Comparison of ENCODE assay signal across 13 mouse cellular contexts in genomic region chr16:4651624-4652023, GRCm38 (mm10). TPM values are rescaled to one million over a fixed set of nuclear protein-coding genes. Genes with fewer than 3 reads are reported as not detected.
DNase-seq lines count a peak whose midpoint lies in the region; ATAC-seq and TF ChIP-seq lines count a peak whose summit lies in the region.
"Had no signal": no experiment of that assay in that cellular context is flagged by ENCODE, and none has a peak within 500 bp of the region (broad histone marks: within the 10 kb centered on the region; RNA-seq: fewer than 3 reads in every experiment).

No protein-coding gene starts in this region.

- no peak overlapping the region for H3K4me3 ChIP-seq in heart, adult 2 months
- no peak overlapping the region for H3K4me3 ChIP-seq in lung, embryonic 14.5 days (ENCODE audit: low read depth, low read length)
- no peak overlapping the region for H3K4me3 ChIP-seq in embryonic facial prominence, embryonic 11.5 days (ENCODE audit: low read depth, low read length)
- H3K4me3 ChIP-seq in limb, embryonic 15.5 days, result no peak overlapping the region

- peaks cover 3% of the 10 kb centered on the region for H3K79me2 ChIP-seq in heart, adult 2 months (replicated peaks; ENCODE audit: control insufficient read depth, insufficient read depth, low read length)

- intact Hi-C loops in heart, adult 2 months (cut with DNase I), result no loop called here

- no peak for TF ChIP-seq POLR2A in heart, adult 2 months (IDR thresholded peaks at IDR 0.05; ENCODE audit: insufficient read depth, low read depth, low read length)

- no peaks in the 10 kb centered on the region for H3K27me3 ChIP-seq in heart, adult 2 months (ENCODE audit: control insufficient read depth, insufficient read depth, low read length)
- H3K27me3 ChIP-seq in lung, embryonic 14.5 days (ENCODE audit: insufficient read depth, low read length), result no peaks in the 10 kb centered on the region
- H3K27me3 ChIP-seq in embryonic facial prominence, embryonic 11.5 days (ENCODE audit: control insufficient read depth, insufficient read depth, low read length), result no peaks in the 10 kb centered on the region
- H3K27me3 ChIP-seq in limb, embryonic 15.5 days, result no peaks in the 10 kb centered on the region
- H3K27me3 ChIP-seq: CH12.LX had no signal

- TF ChIP-seq EP300 in heart, adult 2 months (IDR thresholded peaks at IDR 0.05; ENCODE audit: insufficient read depth, low read depth, low read length), result no peak

- H3K9ac ChIP-seq in heart, adult 2 months (ENCODE audit: low read depth, low read length), result no peak overlapping the region
- H3K9ac ChIP-seq in lung, embryonic 14.5 days, result no peak overlapping the region
- H3K9ac ChIP-seq in embryonic facial prominence, embryonic 11.5 days (replicated peaks; ENCODE audit: low read length), result no peak overlapping the region
- no peak overlapping the region for H3K9ac ChIP-seq in limb, embryonic 15.5 days
- H3K9ac ChIP-seq: liver, embryonic 14.5 days had no signal

- no peak for TF ChIP-seq CTCF in heart, adult 2 months (IDR thresholded peaks at IDR 0.05)
- TF ChIP-seq CTCF in lung, embryonic 14.5 days (IDR thresholded peaks at IDR 0.05; ENCODE audit: low read depth), result no peak

- peak overlapping the region; percentile 45 for H3K27ac ChIP-seq in heart, adult 2 months
- peak overlapping the region; percentile 65 for H3K27ac ChIP-seq in lung, embryonic 14.5 days (ENCODE audit: low read depth)
- H3K27ac ChIP-seq in embryonic facial prominence, embryonic 11.5 days (replicated peaks; ENCODE audit: low read depth, low read length), result peak overlapping the region; percentile 93
- peak overlapping the region; percentile 91 for H3K27ac ChIP-seq in limb, embryonic 15.5 days
- H3K27ac ChIP-seq: liver, embryonic 14.5 days had no signal

- DNase-seq in heart, adult 2 months, result no peak
- DNase-seq in heart, adult 9 months (ENCODE audit: low spot score in 2 of 2), result no peak
- peak; percentile 32 for DNase-seq in lung, embryonic 14.5 days
- no peak for DNase-seq in lung, postnatal 36 days
- peak; percentile 93 for DNase-seq in embryonic facial prominence, embryonic 11.5 days (ENCODE audit: low spot score)
- DNase-seq in cerebellum, postnatal 36 days, result no peak
- DNase-seq in thymus, postnatal 10 days (ENCODE audit: low spot score in 2 of 2), result no peak
- DNase-seq: cerebellum, adult 9-10 months; kidney, postnatal 36 days; thymus, postnatal 4 days had no signal

- H3K4me1 ChIP-seq in heart, adult 2 months (ENCODE audit: control insufficient read depth, insufficient read depth, low read length), result peaks cover 19% of the 10 kb centered on the region
- H3K4me1 ChIP-seq in lung, embryonic 14.5 days (ENCODE audit: insufficient read depth), result peaks cover 20% of the 10 kb centered on the region
- peaks cover 24% of the 10 kb centered on the region for H3K4me1 ChIP-seq in embryonic facial prominence, embryonic 11.5 days (ENCODE audit: control insufficient read depth, insufficient read depth, low read length)
- peaks cover 99% of the 10 kb centered on the region for H3K4me1 ChIP-seq in limb, embryonic 15.5 days

- peak; percentile 51; the same call in 1 of the 2 replicates for ATAC-seq in lung, embryonic 14.5 days (ENCODE audit: insufficient read depth)
- peak; percentile 85 for ATAC-seq in embryonic facial prominence, embryonic 11.5 days (replicated peaks; ENCODE audit: insufficient number of reproducible peaks, low FRiP score, low TSS enrichment, low read depth)
- ATAC-seq in limb, embryonic 15.5 days (ENCODE audit: insufficient number of reproducible peaks, low FRiP score, low TSS enrichment, low read depth), result peak; percentile 78

- H3K36me3 ChIP-seq in heart, adult 2 months (ENCODE audit: control insufficient read depth, insufficient read depth, low read length), result no peaks in the 10 kb centered on the region
- peaks cover 62% of the 10 kb centered on the region for H3K36me3 ChIP-seq in lung, embryonic 14.5 days (ENCODE audit: insufficient read depth)
- peaks cover 7% of the 10 kb centered on the region for H3K36me3 ChIP-seq in embryonic facial prominence, embryonic 11.5 days (replicated peaks; ENCODE audit: control insufficient read depth, insufficient read depth, low read depth, low read length)
- peaks cover 62% of the 10 kb centered on the region for H3K36me3 ChIP-seq in limb, embryonic 15.5 days

- H3K9me3 ChIP-seq in lung, embryonic 14.5 days (ENCODE audit: low read depth, low read length), result no peaks in the 10 kb centered on the region
- no peaks in the 10 kb centered on the region for H3K9me3 ChIP-seq in embryonic facial prominence, embryonic 11.5 days (replicated peaks; ENCODE audit: control insufficient read depth, low read length)
- H3K9me3 ChIP-seq in limb, embryonic 15.5 days, result no peaks in the 10 kb centered on the region

- no peak overlapping the region for H3K4me2 ChIP-seq in lung, embryonic 14.5 days
- H3K4me2 ChIP-seq in embryonic facial prominence, embryonic 11.5 days (ENCODE audit: low read depth, low read length), result no peak overlapping the region; the same call in 1 of the 2 replicates
- H3K4me2 ChIP-seq in limb, embryonic 15.5 days, result 0 out of 2 replicates have a peak overlapping the region, but pooled peaks have one; percentile 19

- 79% methylated on average over 7 of the region's 7 CpGs for WGBS in heart, adult 2 months
- 63% methylated on average over 7 of the region's 7 CpGs for WGBS in lung, embryonic 14.5 days
- 24% methylated on average over 7 of the region's 7 CpGs for WGBS in embryonic facial prominence, embryonic 11.5 days
- WGBS in limb, embryonic 15.5 days, result 26% methylated on average over 7 of the region's 7 CpGs

RNA-seq across cellular contexts. Expression of gene Dnaja3, which starts 11.8 kb away (rescaled TPM):
- total RNA-seq in heart, adult 2 months (2021), result 100 to 1,000 TPM; 138 to 150 TPM
- 80.8 and 104 TPM in 2 replicates for polyA plus RNA-seq in heart, adult 2 months (2012; rRNA removed)
- 58.7 and 59.3 TPM in 2 replicates for polyA plus RNA-seq in lung, embryonic 14.5 days (2014; fragmentation: Nextera tagmentation; extraction: Ambion mirVana)
- polyA plus RNA-seq in embryonic facial prominence, embryonic 11.5 days (2014; fragmentation: Nextera tagmentation; extraction: Ambion mirVana), result 56.9 and 58.3 TPM in 2 replicates
- 60.5 and 65.1 TPM in 2 replicates for polyA plus RNA-seq in limb, embryonic 15.5 days (2015; fragmentation: Nextera tagmentation; extraction: Ambion mirVana)

RNA-seq across cellular contexts. Expression of gene Vasn, which starts 11.9 kb away (rescaled TPM):
- 10 to 100 TPM in 1 of 2 experiments, 1 to 10 TPM in 1; 9.2 to 10.5 TPM for total RNA-seq in heart, adult 2 months (2021)
- 23.9 and 24.2 TPM in 2 replicates for polyA plus RNA-seq in heart, adult 2 months (2012; rRNA removed)
- polyA plus RNA-seq in lung, embryonic 14.5 days (2014; fragmentation: Nextera tagmentation; extraction: Ambion mirVana), result 23.1 and 23.5 TPM in 2 replicates
- polyA plus RNA-seq in embryonic facial prominence, embryonic 11.5 days (2014; fragmentation: Nextera tagmentation; extraction: Ambion mirVana), result 10.9 and 14.1 TPM in 2 replicates
- polyA plus RNA-seq in limb, embryonic 15.5 days (2015; fragmentation: Nextera tagmentation; extraction: Ambion mirVana), result 41.5 and 45.1 TPM in 2 replicates

RNA-seq across cellular contexts. Expression of gene Pam16, which starts 26.8 kb away (rescaled TPM):
- 100 to 1,000 TPM; 119 to 165 TPM for total RNA-seq in heart, adult 2 months (2021)
- 36.3 and 39.4 TPM in 2 replicates for polyA plus RNA-seq in heart, adult 2 months (2012; rRNA removed)
- 81.9 and 86.3 TPM in 2 replicates for polyA plus RNA-seq in lung, embryonic 14.5 days (2014; fragmentation: Nextera tagmentation; extraction: Ambion mirVana)
- polyA plus RNA-seq in embryonic facial prominence, embryonic 11.5 days (2014; fragmentation: Nextera tagmentation; extraction: Ambion mirVana), result 103 and 105 TPM in 2 replicates
- polyA plus RNA-seq in limb, embryonic 15.5 days (2015; fragmentation: Nextera tagmentation; extraction: Ambion mirVana), result 75.8 and 83.1 TPM in 2 replicates

RNA-seq across cellular contexts. Expression of gene Coro7, which starts 28.0 kb away (rescaled TPM):
- total RNA-seq in heart, adult 2 months (2021), result 10 to 100 TPM; 14.6 to 15.9 TPM
- polyA plus RNA-seq in heart, adult 2 months (2012; rRNA removed), result 20.8 and 22.8 TPM in 2 replicates
- polyA plus RNA-seq in lung, embryonic 14.5 days (2014; fragmentation: Nextera tagmentation; extraction: Ambion mirVana), result 13.1 and 15.1 TPM in 2 replicates
- 12.2 and 12.8 TPM in 2 replicates for polyA plus RNA-seq in embryonic facial prominence, embryonic 11.5 days (2014; fragmentation: Nextera tagmentation; extraction: Ambion mirVana)
- polyA plus RNA-seq in limb, embryonic 15.5 days (2015; fragmentation: Nextera tagmentation; extraction: Ambion mirVana), result 16.8 and 18.4 TPM in 2 replicates

RNA-seq across cellular contexts. Expression of gene Glis2, which starts 57.1 kb away (rescaled TPM):
- 10 to 100 TPM; 10.0 to 11.1 TPM for total RNA-seq in heart, adult 2 months (2021)
- 17.3 and 23.8 TPM in 2 replicates for polyA plus RNA-seq in heart, adult 2 months (2012; rRNA removed)
- polyA plus RNA-seq in lung, embryonic 14.5 days (2014; fragmentation: Nextera tagmentation; extraction: Ambion mirVana), result 24.4 and 29.2 TPM in 2 replicates
- polyA plus RNA-seq in embryonic facial prominence, embryonic 11.5 days (2014; fragmentation: Nextera tagmentation; extraction: Ambion mirVana), result 19.9 and 21.2 TPM in 2 replicates
- polyA plus RNA-seq in limb, embryonic 15.5 days (2015; fragmentation: Nextera tagmentation; extraction: Ambion mirVana), result 31.7 and 34.9 TPM in 2 replicates

Comparison
In these comparisons a context has a peak if more than half of its experiments do, and no peak if none do; other contexts are left out.
1. DNase-seq: peak in lung, embryonic 14.5 days (single experiment) and embryonic facial prominence, embryonic 11.5 days (single experiment); none in heart, adult 2 months (0 of 2), heart, adult 9 months (0 of 2), lung, postnatal 36 days (single experiment), cerebellum, postnatal 36 days (0 of 2) and thymus, postnatal 10 days (0 of 2).
2. Peak in every context shown above with its lines, with median percentiles within 50 percentile points of each other: H3K27ac ChIP-seq and ATAC-seq.